Mouse (Mus musculus): ENCODE measurements at regions not wholly inside any gene's neighbourhood (a gene's known extent, or its start where the extent isn't known, plus 50 kb on each side); places are given as distances from the start of the nearest gene placed in this dataset.

- Histone ChIP-seq H3K4me1 (ENCODE audit: control insufficient read depth, insufficient read depth, low read length) (no peaks in the 10 kb centered on the region), H3K9me3 (ENCODE audit: control insufficient read depth, low read length) (no peaks in the 10 kb centered on the region), H3K36me3 (ENCODE audit: control insufficient read depth, insufficient read depth, low read length) (no peaks in the 10 kb centered on the region), H3K4me3 (replicated peaks; ENCODE audit: low read length) (no peak overlapping the region), H3K27ac (replicated peaks; ENCODE audit: low read depth, low read length) (no peak overlapping the region), H3K4me2 (replicated peaks; ENCODE audit: low read depth, low read length, severe bottlenecking) (no peak overlapping the region), H3K9ac (ENCODE audit: low read depth, low read length, severe bottlenecking) (no peak overlapping the region), H3K27me3 (ENCODE audit: control insufficient read depth, insufficient read depth, low read length) (peaks cover 14% of the 10 kb centered on the region)
- WGBS: 80% methylated on average over 4 of the region's 4 CpGs
- TF ChIP-seq POLR2A (IDR thresholded peaks at IDR 0.05; ENCODE audit: borderline replicate concordance, extremely low read depth, insufficient read depth, insufficient read length): no peak
- no peak for ATAC-seq (ENCODE audit: low FRiP score, low read depth)
- DNase-seq (ENCODE audit: low spot score): no peak
Observed at GRCm38 (mm10) chr6:31211091-31211490, 187.4 kb upstream of the Mkln1 start.

GRCm38 (mm10) chr6:31211616-31212015 lies 186.9 kb upstream of the Mkln1 start:
- WGBS: 75% methylated on average over 5 of the region's 5 CpGs
- no peak overlapping the region for H3K4me2 ChIP-seq (replicated peaks; ENCODE audit: low read depth, low read length, severe bottlenecking)
- TF ChIP-seq POLR2A (IDR thresholded peaks at IDR 0.05; ENCODE audit: borderline replicate concordance, extremely low read depth, insufficient read depth, insufficient read length): no peak
- H3K27ac ChIP-seq (replicated peaks; ENCODE audit: low read depth, low read length): no peak overlapping the region
- H3K27me3 ChIP-seq (ENCODE audit: control insufficient read depth, insufficient read depth, low read length): peaks cover 20% of the 10 kb centered on the region
- DNase-seq (ENCODE audit: low spot score): no peak
- no peaks in the 10 kb centered on the region for H3K4me1 ChIP-seq (ENCODE audit: control insufficient read depth, insufficient read depth, low read length)
- no peak overlapping the region for H3K4me3 ChIP-seq (replicated peaks; ENCODE audit: low read length)
- no peak for ATAC-seq (ENCODE audit: low FRiP score, low read depth)
- H3K9ac ChIP-seq (ENCODE audit: low read depth, low read length, severe bottlenecking): no peak overlapping the region
- no peaks in the 10 kb centered on the region for H3K36me3 ChIP-seq (ENCODE audit: control insufficient read depth, insufficient read depth, low read length)
- H3K9me3 ChIP-seq (ENCODE audit: control insufficient read depth, low read length): no peaks in the 10 kb centered on the region

- Histone ChIP-seq H3K27ac (replicated peaks; ENCODE audit: low read depth, low read length) (no peak overlapping the region), H3K9ac (ENCODE audit: low read depth, low read length, severe bottlenecking) (no peak overlapping the region), H3K4me1 (ENCODE audit: control insufficient read depth, insufficient read depth, low read length) (peaks cover 4% of the 10 kb centered on the region), H3K4me3 (replicated peaks; ENCODE audit: low read length) (no peak overlapping the region), H3K36me3 (ENCODE audit: control insufficient read depth, insufficient read depth, low read length) (no peaks in the 10 kb centered on the region), H3K4me2 (replicated peaks; ENCODE audit: low read depth, low read length, severe bottlenecking) (no peak overlapping the region), H3K9me3 (ENCODE audit: control insufficient read depth, low read length) (no peaks in the 10 kb centered on the region), H3K27me3 (ENCODE audit: control insufficient read depth, insufficient read depth, low read length) (peaks cover 24% of the 10 kb centered on the region)
- 88% methylated on average over 7 of the region's 7 CpGs for WGBS
- DNase-seq (ENCODE audit: low spot score) (no peak), ATAC-seq (ENCODE audit: low FRiP score, low read depth) (no peak)
- TF ChIP-seq POLR2A (IDR thresholded peaks at IDR 0.05; ENCODE audit: borderline replicate concordance, extremely low read depth, insufficient read depth, insufficient read length): no peak
Observed at GRCm38 (mm10) chr6:31212080-31212479, 186.5 kb upstream of the Mkln1 start.

GRCm38 (mm10) chr6:31212694-31213093 lies 185.8 kb upstream of the Mkln1 start:
- ATAC-seq (ENCODE audit: low FRiP score, low read depth): no peak
- no peak for DNase-seq (ENCODE audit: low spot score)
- Histone ChIP-seq H3K9ac (ENCODE audit: low read depth, low read length, severe bottlenecking) (no peak overlapping the region), H3K4me3 (replicated peaks; ENCODE audit: low read length) (no peak overlapping the region), H3K4me2 (replicated peaks; ENCODE audit: low read depth, low read length, severe bottlenecking) (no peak overlapping the region), H3K4me1 (ENCODE audit: control insufficient read depth, insufficient read depth, low read length) (peaks cover 6% of the 10 kb centered on the region), H3K36me3 (ENCODE audit: control insufficient read depth, insufficient read depth, low read length) (no peaks in the 10 kb centered on the region), H3K27me3 (ENCODE audit: control insufficient read depth, insufficient read depth, low read length) (peaks cover 29% of the 10 kb centered on the region), H3K27ac (replicated peaks; ENCODE audit: low read depth, low read length) (no peak overlapping the region), H3K9me3 (ENCODE audit: control insufficient read depth, low read length) (no peaks in the 10 kb centered on the region)
- no peak for TF ChIP-seq POLR2A (IDR thresholded peaks at IDR 0.05; ENCODE audit: borderline replicate concordance, extremely low read depth, insufficient read depth, insufficient read length)
- WGBS: 80% methylated on average over 13 of the region's 13 CpGs

GRCm38 (mm10) chr6:31213161-31213560 lies 185.4 kb upstream of the Mkln1 start:
- H3K36me3 ChIP-seq (ENCODE audit: control insufficient read depth, insufficient read depth, low read length): no peaks in the 10 kb centered on the region
- peaks cover 10% of the 10 kb centered on the region for H3K4me1 ChIP-seq (ENCODE audit: control insufficient read depth, insufficient read depth, low read length)
- H3K9me3 ChIP-seq (ENCODE audit: control insufficient read depth, low read length): no peaks in the 10 kb centered on the region
- ATAC-seq (ENCODE audit: low FRiP score, low read depth): no peak
- no peak for DNase-seq (ENCODE audit: low spot score)
- H3K27me3 ChIP-seq (ENCODE audit: control insufficient read depth, insufficient read depth, low read length): peaks cover 34% of the 10 kb centered on the region
- H3K4me2 ChIP-seq (replicated peaks; ENCODE audit: low read depth, low read length, severe bottlenecking): no peak overlapping the region
- no peak overlapping the region for H3K4me3 ChIP-seq (replicated peaks; ENCODE audit: low read length)
- H3K9ac ChIP-seq (ENCODE audit: low read depth, low read length, severe bottlenecking): no peak overlapping the region
- no peak overlapping the region for H3K27ac ChIP-seq (replicated peaks; ENCODE audit: low read depth, low read length)
- 66% methylated on average over 4 of the region's 4 CpGs for WGBS
- no peak for TF ChIP-seq POLR2A (IDR thresholded peaks at IDR 0.05; ENCODE audit: borderline replicate concordance, extremely low read depth, insufficient read depth, insufficient read length)

- peak overlapping the region; percentile 67 for H3K4me3 ChIP-seq (replicated peaks; ENCODE audit: low read length)
- no peak overlapping the region for H3K9ac ChIP-seq (ENCODE audit: low read depth, low read length, severe bottlenecking)
- no peak overlapping the region for H3K27ac ChIP-seq (replicated peaks; ENCODE audit: low read depth, low read length)
- H3K4me1 ChIP-seq (ENCODE audit: control insufficient read depth, insufficient read depth, low read length): peaks cover 21% of the 10 kb centered on the region
- H3K36me3 ChIP-seq (ENCODE audit: control insufficient read depth, insufficient read depth, low read length): no peaks in the 10 kb centered on the region
- peak overlapping the region; percentile 100 for H3K4me2 ChIP-seq (replicated peaks; ENCODE audit: low read depth, low read length, severe bottlenecking)
- ATAC-seq (ENCODE audit: low FRiP score, low read depth): no peak
- no peak for DNase-seq (ENCODE audit: low spot score)
- 67% methylated on average over 8 of the region's 8 CpGs for WGBS
- peaks cover 59% of the 10 kb centered on the region for H3K27me3 ChIP-seq (ENCODE audit: control insufficient read depth, insufficient read depth, low read length)
- no peaks in the 10 kb centered on the region for H3K9me3 ChIP-seq (ENCODE audit: control insufficient read depth, low read length)
- TF ChIP-seq POLR2A (IDR thresholded peaks at IDR 0.05; ENCODE audit: borderline replicate concordance, extremely low read depth, insufficient read depth, insufficient read length): no peak
Observed at GRCm38 (mm10) chr6:31215661-31216060, 182.9 kb upstream of the Mkln1 start.

All from limb, embryonic 14.5 days (tissue).